20 mouse cellular contexts compared by ENCODE assay signal in the genomic region with DNA sequence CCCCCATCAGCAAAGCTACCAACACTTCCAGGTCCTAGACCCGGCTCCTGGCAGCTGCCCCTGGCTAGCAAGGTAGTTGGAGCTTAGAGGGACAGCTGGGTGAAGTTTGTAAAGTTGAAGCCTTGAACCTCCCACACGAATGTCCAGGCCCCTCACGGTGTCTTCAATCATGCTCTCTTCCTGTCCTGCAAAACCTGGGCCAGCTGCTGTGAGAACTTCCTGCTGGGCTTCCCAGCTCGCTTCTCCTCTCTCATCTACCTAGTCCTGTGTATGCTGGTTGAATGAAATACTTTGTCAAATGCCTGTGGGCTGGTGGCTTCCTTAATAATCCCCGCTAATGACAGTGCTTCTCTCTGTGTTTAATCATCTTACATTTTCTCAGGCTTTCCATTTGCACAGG. TPM values are rescaled to one million over a fixed set of nuclear protein-coding genes. Genes with fewer than 3 reads are reported as not detected.
DNase-seq lines count a peak whose midpoint lies in the region; ATAC-seq and TF ChIP-seq lines count a peak whose summit lies in the region.
"Had no signal": no experiment of that assay in that cellular context is flagged by ENCODE, and none has a peak within 500 bp of the region (broad histone marks: within the 10 kb centered on the region; RNA-seq: fewer than 3 reads in every experiment).

No protein-coding gene starts in this region.

- TF ChIP-seq CTCF in heart, postnatal 0 days (IDR thresholded peaks at IDR 0.05; ENCODE audit: low read depth): no peak
- no peak for TF ChIP-seq CTCF in stomach, postnatal 0 days (IDR thresholded peaks at IDR 0.05; ENCODE audit: low read depth)

- no peaks in the 10 kb centered on the region for H3K27me3 ChIP-seq in heart, postnatal 0 days (ENCODE audit: control insufficient read depth, insufficient read depth, low read length)
- no peaks in the 10 kb centered on the region; the same call in 1 of the 2 replicates for H3K27me3 ChIP-seq in heart, embryonic 12.5 days (replicated peaks)
- H3K27me3 ChIP-seq in stomach, embryonic 15.5 days (replicated peaks): no peaks in the 10 kb centered on the region
- H3K27me3 ChIP-seq in stomach, postnatal 0 days (ENCODE audit: control insufficient read depth, insufficient read depth, low read length): no peaks in the 10 kb centered on the region
- H3K27me3 ChIP-seq in limb, embryonic 10.5 days (ENCODE audit: low read depth, poor library complexity, severe bottlenecking): no peaks in the 10 kb centered on the region
- H3K27me3 ChIP-seq: hindbrain, embryonic 12.5 days; limb, embryonic 12.5 days; lung, embryonic 15.5 days had no signal

- H3K4me3 ChIP-seq in heart, postnatal 0 days (ENCODE audit: low read depth, low read length): no peak overlapping the region
- no peak overlapping the region for H3K4me3 ChIP-seq in heart, embryonic 12.5 days
- no peak overlapping the region for H3K4me3 ChIP-seq in stomach, embryonic 15.5 days (replicated peaks)
- H3K4me3 ChIP-seq in stomach, postnatal 0 days (ENCODE audit: low read depth, low read length): no peak overlapping the region
- H3K4me3 ChIP-seq in limb, embryonic 10.5 days: no peak overlapping the region
- H3K4me3 ChIP-seq: forebrain, embryonic 12.5 days; hindbrain, embryonic 12.5 days; limb, embryonic 12.5 days; liver, embryonic 13.5 days; lung, embryonic 15.5 days; myocyte had no signal

- H3K9me3 ChIP-seq in heart, postnatal 0 days (replicated peaks; ENCODE audit: control insufficient read depth, low read length): 0 out of 2 replicates have a peak, but pooled peaks cover 4% of the 10 kb centered on the region
- peaks cover 8% of the 10 kb centered on the region; the same call in 1 of the 2 replicates for H3K9me3 ChIP-seq in heart, embryonic 12.5 days (replicated peaks)
- H3K9me3 ChIP-seq in stomach, embryonic 15.5 days: no peaks in the 10 kb centered on the region
- H3K9me3 ChIP-seq in stomach, postnatal 0 days (ENCODE audit: control insufficient read depth, low read length): no peaks in the 10 kb centered on the region
- H3K9me3 ChIP-seq in limb, embryonic 10.5 days (replicated peaks): no peaks in the 10 kb centered on the region
- H3K9me3 ChIP-seq: forebrain, embryonic 12.5 days; hindbrain, embryonic 12.5 days; liver, embryonic 13.5 days; lung, embryonic 15.5 days had no signal

- H3K4me2 ChIP-seq in heart, postnatal 0 days (ENCODE audit: low read depth, low read length): no peak overlapping the region
- H3K4me2 ChIP-seq in heart, embryonic 12.5 days: no peak overlapping the region
- no peak overlapping the region for H3K4me2 ChIP-seq in stomach, embryonic 15.5 days
- no peak overlapping the region for H3K4me2 ChIP-seq in stomach, postnatal 0 days (replicated peaks; ENCODE audit: low read depth)
- H3K4me2 ChIP-seq: forebrain, embryonic 12.5 days; hindbrain, embryonic 12.5 days; limb, embryonic 12.5 days; liver, embryonic 13.5 days; lung, embryonic 15.5 days had no signal

- H3K36me3 ChIP-seq in heart, postnatal 0 days (replicated peaks; ENCODE audit: control insufficient read depth, insufficient read depth, low read length): no peaks in the 10 kb centered on the region
- no peaks in the 10 kb centered on the region for H3K36me3 ChIP-seq in heart, embryonic 12.5 days
- no peaks in the 10 kb centered on the region for H3K36me3 ChIP-seq in stomach, embryonic 15.5 days
- H3K36me3 ChIP-seq in stomach, postnatal 0 days (ENCODE audit: control insufficient read depth, insufficient read depth, low read length): no peaks in the 10 kb centered on the region
- H3K36me3 ChIP-seq in limb, embryonic 10.5 days: no peaks in the 10 kb centered on the region
- H3K36me3 ChIP-seq: forebrain, embryonic 12.5 days; hindbrain, embryonic 12.5 days; limb, embryonic 12.5 days; liver, embryonic 13.5 days; lung, embryonic 15.5 days had no signal

- 62% methylated on average over 5 of the region's 5 CpGs for WGBS in heart, postnatal 0 days
- 64% methylated on average over 5 of the region's 5 CpGs for WGBS in heart, embryonic 12.5 days
- WGBS in stomach, embryonic 15.5 days: 53% methylated on average over 5 of the region's 5 CpGs
- WGBS in stomach, postnatal 0 days: 69% methylated on average over 5 of the region's 5 CpGs
- WGBS in limb, embryonic 10.5 days: 76% methylated on average over 5 of the region's 5 CpGs

- H3K9ac ChIP-seq in heart, postnatal 0 days (replicated peaks; ENCODE audit: low read depth, low read length): no peak overlapping the region
- no peak overlapping the region for H3K9ac ChIP-seq in heart, embryonic 12.5 days
- no peak overlapping the region for H3K9ac ChIP-seq in stomach, embryonic 15.5 days
- H3K9ac ChIP-seq in stomach, postnatal 0 days (ENCODE audit: low read length): no peak overlapping the region
- H3K9ac ChIP-seq: forebrain, embryonic 12.5 days; limb, embryonic 12.5 days; liver, embryonic 13.5 days; lung, embryonic 15.5 days had no signal

- no peaks in the 10 kb centered on the region for H3K4me1 ChIP-seq in heart, postnatal 0 days (ENCODE audit: control insufficient read depth, insufficient read depth)
- H3K4me1 ChIP-seq in heart, embryonic 12.5 days (replicated peaks): peaks cover 14% of the 10 kb centered on the region
- peaks cover 9% of the 10 kb centered on the region; the same call in 1 of the 2 replicates for H3K4me1 ChIP-seq in stomach, embryonic 15.5 days
- H3K4me1 ChIP-seq in stomach, postnatal 0 days (replicated peaks; ENCODE audit: control insufficient read depth, insufficient read depth): no peaks in the 10 kb centered on the region
- peaks cover 27% of the 10 kb centered on the region for H3K4me1 ChIP-seq in limb, embryonic 10.5 days
- H3K4me1 ChIP-seq: liver, embryonic 13.5 days; lung, embryonic 15.5 days had no signal

- no peak for ATAC-seq in heart, postnatal 0 days (ENCODE audit: insufficient read depth, low read depth)
- ATAC-seq in heart, embryonic 12.5 days (ENCODE audit: insufficient number of reproducible peaks, low FRiP score): no peak
- no peak for ATAC-seq in stomach, embryonic 15.5 days (ENCODE audit: insufficient read depth, low FRiP score, low read depth)
- ATAC-seq in stomach, postnatal 0 days (ENCODE audit: low FRiP score, low TSS enrichment): no peak
- ATAC-seq in activated CD4-positive, CD25-positive, alpha-beta regulatory T cell, adult 4 months: peak; percentile 6

- DNase-seq in heart, postnatal 0 days (ENCODE audit: low spot score): no peak
- DNase-seq in stomach, postnatal 0 days (ENCODE audit: low spot score): no peak
- no peak for DNase-seq in limb, embryonic 10.5 days (ENCODE audit: low spot score)
- DNase-seq in cerebellum, postnatal 36 days: no peak
- DNase-seq: adrenal gland, adult 8-10 months; cerebellum, adult 9-11 months; gastrocnemius, postnatal 10 days; kidney, adult 8-10 months; kidney, postnatal 36 days; layer of hippocampus, adult 9-11 months; liver, embryonic 13.5 days; midbrain, embryonic 14.5 days had no signal

- TF ChIP-seq EP300 in heart, postnatal 0 days (IDR thresholded peaks at IDR 0.05; ENCODE audit: low read depth): no peak
- no peak for TF ChIP-seq EP300 in stomach, postnatal 0 days (optimal IDR thresholded peaks at IDR 0.05)

- H3K27ac ChIP-seq in heart, postnatal 0 days (ENCODE audit: low read depth): peak overlapping the region; percentile 75; the same call in 1 of the 2 replicates
- no peak overlapping the region for H3K27ac ChIP-seq in heart, embryonic 12.5 days (ENCODE audit: poor library complexity, severe bottlenecking)
- H3K27ac ChIP-seq in stomach, embryonic 15.5 days: 0 out of 2 replicates have a peak overlapping the region, but pooled peaks have one; percentile 57
- H3K27ac ChIP-seq in stomach, postnatal 0 days (replicated peaks): no peak overlapping the region
- peak overlapping the region; percentile 57; the same call in 1 of the 2 replicates for H3K27ac ChIP-seq in limb, embryonic 10.5 days
- H3K27ac ChIP-seq: forebrain, embryonic 12.5 days; hindbrain, embryonic 12.5 days; liver, embryonic 13.5 days had no signal

RNA-seq across cellular contexts. Expression of a gene that starts 35.1 kb away (rescaled TPM):
- total RNA-seq in heart, postnatal 0 days (2014; rRNA removed; ENCODE audit: low replicate concordance): 881 and 949 TPM in 2 replicates
- polyA plus RNA-seq in heart, postnatal 0 days (2015; fragmentation: Nextera tagmentation; extraction: Ambion mirVana): 229 and 242 TPM in 2 replicates
- polyA plus RNA-seq in heart, embryonic 12.5 days (2016; fragmentation: Nextera tagmentation; extraction: Ambion mirVana): 257 and 262 TPM in 2 replicates
- polyA plus RNA-seq in stomach, embryonic 15.5 days (2015; fragmentation: Nextera tagmentation; extraction: Ambion mirVana): 336 and 456 TPM in 2 replicates
- 369 and 402 TPM in 2 replicates for polyA plus RNA-seq in stomach, postnatal 0 days (2015; fragmentation: Nextera tagmentation; extraction: Ambion mirVana)
- polyA plus RNA-seq in activated CD4-positive, CD25-positive, alpha-beta regulatory T cell, adult 4 months (2017; shearing (Covaris generic)): 1,000 to 10,000 TPM; 1,145 to 1,405 TPM
- 510 and 589 TPM in 2 replicates for polyA plus RNA-seq in limb, embryonic 10.5 days (2016; fragmentation: Nextera tagmentation; extraction: Ambion mirVana)

RNA-seq across cellular contexts. Expression of a gene that starts 54.9 kb away (rescaled TPM):
- 238 and 259 TPM in 2 replicates for total RNA-seq in heart, postnatal 0 days (2014; rRNA removed; ENCODE audit: low replicate concordance)
- polyA plus RNA-seq in heart, postnatal 0 days (2015; fragmentation: Nextera tagmentation; extraction: Ambion mirVana): 169 and 188 TPM in 2 replicates
- 320 and 321 TPM in 2 replicates for polyA plus RNA-seq in heart, embryonic 12.5 days (2016; fragmentation: Nextera tagmentation; extraction: Ambion mirVana)
- polyA plus RNA-seq in stomach, embryonic 15.5 days (2015; fragmentation: Nextera tagmentation; extraction: Ambion mirVana): 274 and 292 TPM in 2 replicates
- 201 and 224 TPM in 2 replicates for polyA plus RNA-seq in stomach, postnatal 0 days (2015; fragmentation: Nextera tagmentation; extraction: Ambion mirVana)
- 100 to 1,000 TPM; 281 to 355 TPM for polyA plus RNA-seq in activated CD4-positive, CD25-positive, alpha-beta regulatory T cell, adult 4 months (2017; shearing (Covaris generic))
- polyA plus RNA-seq in limb, embryonic 10.5 days (2016; fragmentation: Nextera tagmentation; extraction: Ambion mirVana): 375 and 475 TPM in 2 replicates

Comparison
In these comparisons a context has a peak if more than half of its experiments do, and no peak if none do; other contexts are left out.
1. H3K27ac ChIP-seq: peak in heart, postnatal 0 days (single experiment), stomach, embryonic 15.5 days (single experiment) and limb, embryonic 10.5 days (single experiment); none in heart, embryonic 12.5 days (single experiment) and stomach, postnatal 0 days (single experiment).